Mouse (Mus musculus) heart, embryonic 14.5 days (tissue): ENCODE results near the gene E130308A19Rik. TPM values are rescaled to one million over a fixed set of nuclear protein-coding genes. Genes with fewer than 3 reads are reported as not detected.
"Not testable (repeated sequence)": the region's sequence is repeated elsewhere in the genome, so short reads cannot be mapped to it uniquely, and the experiment has no call there.

Source experiments
- ATAC-seq: fragments of 200-750 bp; cut with Nextera tagmentation; 2 replicates; pipeline ENCODE4 v1.8.0; 2017; ENCODE audit warnings: low read depth, moderate TSS enrichment; ENCODE audit not compliant: insufficient number of reproducible peaks, insufficient read depth, low FRiP score
- H3K27ac ChIP-seq, 2 experiments: fragments of 200-500 bp in 1 of 2; fragments of 300-500 bp in 1 of 2; sonication (generic) in 1 of 2; replicated peaks in 1 of 2; 2 replicates each; pipeline ENCODE4 v1.5.1; 2012 to 2014; ENCODE audit warnings: low read depth in 2 of 2, low read length in 2 of 2, control low read depth in 1 of 2, mild to moderate bottlenecking in 1 of 2, mixed read lengths in 1 of 2; ENCODE audit not compliant: control insufficient read depth in 1 of 2, insufficient read depth in 1 of 2
- H3K27me3 ChIP-seq: fragments of 300-500 bp; sonication (generic); 2 replicates; pipeline ENCODE4 v1.6.1; 2014; ENCODE audit warnings: mild to moderate bottlenecking, low read length, control low read depth; ENCODE audit not compliant: control insufficient read depth, insufficient read depth
- H3K36me3 ChIP-seq: fragments of 300-500 bp; sonication (generic); 2 replicates; pipeline ENCODE4 v1.6.1; 2014; ENCODE audit warnings: mild to moderate bottlenecking, control low read depth, low read length, mixed read lengths; ENCODE audit not compliant: control insufficient read depth, insufficient read depth
- H3K4me1 ChIP-seq, 2 experiments: fragments of 200-500 bp in 1 of 2; fragments of 300-500 bp in 1 of 2; sonication (generic) in 1 of 2; 2 replicates each; pipeline ENCODE4 v1.6.1; 2012 to 2014; ENCODE audit warnings: low read length in 2 of 2, control low read depth in 1 of 2, mixed read lengths in 1 of 2; ENCODE audit not compliant: control insufficient read depth in 2 of 2, insufficient read depth in 2 of 2
- H3K4me2 ChIP-seq: fragments of 300-500 bp; sonication (generic); 2 replicates; pipeline ENCODE4 v1.6.1; 2014; ENCODE audit warnings: mild to moderate bottlenecking, low read length
- H3K4me3 ChIP-seq, 2 experiments: fragments of 200-500 bp in 1 of 2; fragments of 300-500 bp in 1 of 2; sonication (generic) in 1 of 2; 2 replicates each; pipeline ENCODE4 v1.5.1; 2012 to 2014; ENCODE audit warnings: low read length in 2 of 2, mild to moderate bottlenecking in 2 of 2, control low read depth in 1 of 2, low read depth in 1 of 2, moderate library complexity in 1 of 2; ENCODE audit not compliant: control insufficient read depth in 1 of 2, insufficient read depth in 1 of 2
- H3K9ac ChIP-seq: fragments of 300-500 bp; sonication (generic); 2 replicates; pipeline ENCODE4 v1.6.1; 2014; ENCODE audit warnings: mild to moderate bottlenecking, low read length
- H3K9me3 ChIP-seq: fragments of 300-500 bp; sonication (generic); 2 replicates; pipeline ENCODE4 v1.6.1; 2016; ENCODE audit warnings: low read length, control low read depth; ENCODE audit not compliant: control insufficient read depth
- WGBS: fragments of 180-500 bp; shearing (Covaris S2); extraction: QIAGEN DNeasy Blood & Tissue Kit; methylation state at CpG from one replicate; pipeline ENCODE4 v1.1.7; 2014; 5-methylcytosine and 5-hydroxymethylcytosine counted together
- polyA plus RNA-seq: library from polyadenylated mRNA; unstranded; fragments of >200 nt; fragmentation: Nextera tagmentation; extraction: Ambion mirVana; gene quantifications from 2 replicates; pipeline ENCODE4 v1.2.1, GENCODE M21; 2014

E130308A19Rik gene
- polyA plus RNA-seq, 1 experiment from 2014 or later: 27.7 TPM

DNA sequence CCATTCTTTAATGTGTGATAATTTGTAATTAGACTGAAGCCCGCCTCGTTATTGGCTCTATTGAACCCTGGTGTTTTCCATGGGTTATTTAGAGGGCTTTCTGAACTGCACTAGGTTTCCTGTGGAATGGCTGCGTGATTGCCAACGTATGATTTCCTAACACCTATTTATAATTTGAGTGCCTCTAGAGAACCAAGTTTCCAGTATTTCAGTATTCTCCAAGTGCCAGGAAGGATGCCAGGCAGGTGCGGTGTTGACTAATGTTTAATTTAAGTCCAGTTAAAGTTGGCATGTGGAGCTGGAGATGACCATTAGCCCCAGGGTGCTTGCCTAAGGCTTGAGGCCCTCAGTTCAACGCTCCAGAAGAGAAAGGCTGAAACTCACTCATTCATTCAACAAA lies 161.1 kb downstream of the E130308A19Rik start:
- Histone ChIP-seq H3K27ac (no peak overlapping the region), H3K27me3 (no peaks in the 10 kb centered on the region), H3K4me2 (no peak overlapping the region), H3K9ac (no peak overlapping the region), H3K36me3 (no peaks in the 10 kb centered on the region), H3K4me1 (peaks cover 0 to 1% of the 10 kb centered on the region in 2 experiments; a peak in 1 of 4 replicates), H3K9me3 (no peaks in the 10 kb centered on the region), H3K4me3 (no peak overlapping the region)
- WGBS: 61% methylated on average over 6 of the region's 6 CpGs
- no peak for ATAC-seq

- H3K27me3 ChIP-seq: no peaks in the 10 kb centered on the region
- ATAC-seq: no peak
- no peak overlapping the region for H3K9ac ChIP-seq
- H3K4me1 ChIP-seq: no peaks in the 10 kb centered on the region
- H3K9me3 ChIP-seq: no peaks in the 10 kb centered on the region
- no peak overlapping the region for H3K4me2 ChIP-seq
- H3K27ac ChIP-seq: no peak overlapping the region
- no peak overlapping the region for H3K4me3 ChIP-seq
- no peaks in the 10 kb centered on the region for H3K36me3 ChIP-seq
These were observed 163.0 kb downstream of the E130308A19Rik start for GRCm38 (mm10) chr4:59789015-59789414.

GRCm38 (mm10) chr4:59793626-59794025 lies 167.6 kb downstream of the E130308A19Rik start:
- not testable (repeated sequence) for H3K9ac ChIP-seq, ATAC-seq, H3K4me1 ChIP-seq, H3K4me2 ChIP-seq, H3K36me3 ChIP-seq, H3K27me3 ChIP-seq, H3K4me3 ChIP-seq, H3K27ac ChIP-seq, H3K9me3 ChIP-seq
- WGBS: 82% methylated on average over 2 of the region's 2 CpGs

- no peak overlapping the region for H3K4me2 ChIP-seq
- no peak overlapping the region for H3K27ac ChIP-seq
- H3K27me3 ChIP-seq: no peaks in the 10 kb centered on the region
- H3K9ac ChIP-seq: no peak overlapping the region
- ATAC-seq: no peak
- 79% methylated on average over 2 of the region's 2 CpGs for WGBS
- H3K9me3 ChIP-seq: no peaks in the 10 kb centered on the region
- no peaks in the 10 kb centered on the region for H3K36me3 ChIP-seq
- no peaks in the 10 kb centered on the region for H3K4me1 ChIP-seq
- H3K4me3 ChIP-seq: no peak overlapping the region
These were observed 168.1 kb downstream of the E130308A19Rik start for GRCm38 (mm10) chr4:59794116-59794515.

DNA sequence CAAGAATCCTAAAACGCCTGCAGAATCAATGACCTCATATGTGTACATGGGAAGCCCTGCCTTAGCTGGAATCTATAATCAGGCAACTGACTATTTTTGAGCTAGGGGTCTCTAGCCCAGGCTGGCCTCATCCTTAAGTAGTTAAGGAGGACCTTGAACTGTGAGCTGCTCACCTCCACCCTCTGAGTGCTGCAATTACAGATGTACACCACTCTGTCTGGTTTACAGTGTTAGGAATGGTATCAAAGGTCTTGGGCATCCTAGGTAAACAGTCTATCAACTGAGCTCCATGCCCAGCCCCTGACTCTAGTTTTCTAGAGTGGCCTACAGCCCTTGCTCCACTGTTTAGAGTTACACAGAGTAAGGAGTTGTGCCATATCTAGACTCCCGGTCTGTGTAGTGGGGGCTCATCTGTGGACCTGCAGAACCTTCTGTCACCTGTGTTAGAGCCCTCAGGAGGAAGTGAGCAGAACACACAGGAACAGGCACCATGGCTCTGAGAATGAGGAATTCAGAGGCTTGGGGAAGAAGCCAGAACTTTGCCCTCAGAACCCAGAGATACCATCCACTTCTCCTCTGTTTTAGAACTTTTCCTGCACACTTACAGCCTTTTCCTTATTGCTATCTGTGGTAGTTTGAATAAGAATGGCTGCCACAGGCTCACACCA lies 169.9 kb downstream of the E130308A19Rik start:
- Histone ChIP-seq H3K27ac (no peak overlapping the region), H3K27me3 (no peaks in the 10 kb centered on the region)
- WGBS: 65% methylated on average over 2 of the region's 2 CpGs

DNA sequence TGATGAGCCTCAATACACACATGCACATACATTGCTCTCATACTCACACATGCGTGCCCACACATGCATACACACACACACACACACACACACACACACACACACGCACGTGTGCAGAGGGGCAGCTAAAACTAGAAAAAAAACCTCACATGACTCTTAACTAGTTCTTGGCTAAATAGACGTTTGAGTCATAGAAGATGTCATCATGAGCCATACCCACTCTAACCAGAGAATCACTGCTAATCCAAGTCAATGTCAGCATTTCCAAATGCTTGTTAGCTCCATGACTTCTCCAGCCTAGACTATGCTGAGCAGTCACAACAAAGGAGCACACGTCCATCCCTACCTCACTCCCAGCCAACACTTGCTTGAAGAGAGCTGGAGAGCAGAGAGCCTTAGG lies 174.2 kb downstream of the E130308A19Rik start:
- H3K9ac ChIP-seq: no peak overlapping the region
- H3K4me2 ChIP-seq: no peak overlapping the region
- H3K4me1 ChIP-seq: peaks cover 3 to 10% of the 10 kb centered on the region in 2 experiments
- H3K36me3 ChIP-seq: no peaks in the 10 kb centered on the region
- WGBS: 74% methylated on average over 5 of the region's 5 CpGs
- no peak overlapping the region for H3K4me3 ChIP-seq
- no peak for ATAC-seq
- H3K27ac ChIP-seq: no peak overlapping the region
- H3K9me3 ChIP-seq: no peaks in the 10 kb centered on the region
- H3K27me3 ChIP-seq: no peaks in the 10 kb centered on the region

More for the DNA sequence above, 169.9 kb downstream of the E130308A19Rik start:
- Histone ChIP-seq H3K4me3 (no peak overlapping the region), H3K4me1 (no peaks in the 10 kb centered on the region), H3K9me3 (no peaks in the 10 kb centered on the region), H3K4me2 (no peak overlapping the region), H3K9ac (no peak overlapping the region), H3K36me3 (no peaks in the 10 kb centered on the region)
- no peak for ATAC-seq

GRCm38 (mm10) chr4:59801489-59801888 lies 175.5 kb downstream of the E130308A19Rik start, which contains the start of gene Inip:
TSS of gene Inip (minus strand) at chr4:59801589.
- no peak for ATAC-seq
- Histone ChIP-seq H3K9me3 (no peaks in the 10 kb centered on the region), H3K36me3 (no peaks in the 10 kb centered on the region), H3K4me3 (no peak within 1 kb of the TSS), H3K4me2 (no peak within 1 kb of the TSS), H3K4me1 (peaks cover 3 to 10% of the 10 kb centered on the region in 2 experiments), H3K27ac (no peak within 1 kb of the TSS), H3K27me3 (no peaks in the 10 kb centered on the region), H3K9ac (no peak within 1 kb of the TSS)

DNA sequence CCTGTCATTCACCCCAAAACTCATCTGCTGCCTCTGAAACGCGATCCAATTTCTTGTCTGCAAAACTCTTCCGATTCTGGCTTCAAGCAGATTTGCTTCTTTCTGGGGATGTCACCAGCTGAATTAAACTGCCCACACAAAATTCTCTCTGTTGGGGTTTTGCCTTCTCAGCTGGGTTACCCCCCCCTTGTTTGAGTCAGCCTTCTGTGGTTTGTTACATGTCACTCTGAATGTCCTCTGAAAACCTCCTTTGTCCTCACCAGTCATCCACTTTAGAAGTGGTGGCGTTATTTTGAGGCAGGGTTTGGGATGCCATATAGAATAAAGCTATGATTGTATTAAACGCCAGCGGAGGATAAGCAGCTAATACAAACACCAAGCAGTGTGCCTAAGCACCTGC lies 176.1 kb downstream of the E130308A19Rik start:
- Histone ChIP-seq H3K27ac (no peak overlapping the region), H3K4me1 (peaks cover 6 to 10% of the 10 kb centered on the region in 2 experiments), H3K27me3 (no peaks in the 10 kb centered on the region), H3K4me3 (no peak overlapping the region), H3K36me3 (no peaks in the 10 kb centered on the region), H3K9me3 (no peaks in the 10 kb centered on the region), H3K9ac (no peak overlapping the region), H3K4me2 (no peak overlapping the region)
- 64% methylated on average over 6 of the region's 6 CpGs for WGBS
- no peak for ATAC-seq
